Mouse (Mus musculus) testis, adult 2 months (tissue): ENCODE measurements around the gene Nckap1l. TPM values are rescaled to one million over a fixed set of nuclear protein-coding genes. Genes with fewer than 3 reads are reported as not detected.

Source experiments
- H3K27ac ChIP-seq: fragments of 200-500 bp; 2 replicates; pipeline ENCODE4 v1.5.1; 2012; ENCODE audit warnings: low read depth, low read length; ENCODE audit not compliant: control insufficient read depth, insufficient read depth
- H3K27me3 ChIP-seq: fragments of 200-500 bp; 2 replicates; pipeline ENCODE4 v1.6.1; 2012; ENCODE audit warnings: mild to moderate bottlenecking, low read length, moderate library complexity; ENCODE audit not compliant: control insufficient read depth, insufficient read depth
- H3K36me3 ChIP-seq: fragments of 200-500 bp; 2 replicates; pipeline ENCODE4 v1.6.1; 2012; ENCODE audit warnings: mild to moderate bottlenecking, low read length; ENCODE audit not compliant: control insufficient read depth, insufficient read depth
- H3K4me1 ChIP-seq: fragments of 200-500 bp; 2 replicates; pipeline ENCODE4 v1.6.1; 2012; ENCODE audit warnings: low read length; ENCODE audit not compliant: control insufficient read depth, insufficient read depth
- H3K4me3 ChIP-seq: fragments of 200-500 bp; 2 replicates; pipeline ENCODE4 v1.5.1; 2012; ENCODE audit warnings: low read depth, mild to moderate bottlenecking, low read length, moderate library complexity, mixed read lengths; ENCODE audit not compliant: control insufficient read depth
- CTCF ChIP-seq: fragments of 200-500 bp; IDR thresholded peaks from 2 replicates; pipeline ENCODE4 v1.5.1; 2012; ENCODE audit warnings: low read depth, mild to moderate bottlenecking, inconsistent platforms, low read length, moderate library complexity; ENCODE audit not compliant: control insufficient read depth, insufficient read depth, insufficient replicate concordance
- POLR2A ChIP-seq: fragments of 200-500 bp; IDR thresholded peaks from 2 replicates; pipeline ENCODE4 v1.6.1; 2012; ENCODE audit warnings: low read depth, mild to moderate bottlenecking, inconsistent platforms, low read length, moderate library complexity; ENCODE audit not compliant: control insufficient read depth
- polyA plus RNA-seq: library from polyadenylated mRNA; depleted of rRNA; stranded (reverse); fragments of >200 nt; gene quantifications from 2 replicates; pipeline ENCODE4 v1.2.3, GENCODE M21; 2012; rRNA removed

Gene Nckap1l
- polyA plus RNA-seq, 1 experiment, result 61.5 TPM

DNA sequence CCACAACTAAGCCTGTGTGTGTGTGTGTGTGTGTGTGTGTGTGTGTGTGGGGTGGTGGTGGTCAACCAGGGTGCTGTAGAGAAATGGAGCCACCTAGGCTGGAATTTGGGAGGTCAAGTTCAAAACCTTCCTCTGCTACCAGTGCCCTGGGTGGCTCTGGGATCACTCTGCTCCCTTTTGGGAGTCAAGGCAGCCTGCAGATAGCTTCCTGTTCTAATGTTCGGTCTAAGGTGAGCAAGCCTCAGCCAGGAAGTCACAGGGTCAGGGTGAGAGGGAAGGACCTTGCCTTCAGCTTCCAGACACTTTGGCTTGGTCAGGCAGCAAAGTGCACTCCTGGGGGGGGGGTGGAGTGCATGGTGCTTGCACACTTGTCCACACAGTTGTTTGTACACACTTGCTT is 87.1 kb downstream of the Nckap1l start:
- H3K27me3 ChIP-seq, result no peaks in the 10 kb centered on the region
- H3K27ac ChIP-seq, result no peak overlapping the region
- H3K36me3 ChIP-seq, result no peaks in the 10 kb centered on the region
- H3K4me3 ChIP-seq, result no peak overlapping the region
- H3K4me1 ChIP-seq, result peaks cover 6% of the 10 kb centered on the region; the same call in 1 of the 2 replicates
- no peak for TF ChIP-seq CTCF
- no peak for TF ChIP-seq POLR2A

GRCm38 (mm10) chr15:103542526-103542925 is 88.9 kb downstream of the Nckap1l start:
- Histone ChIP-seq H3K4me1 (peaks cover 4% of the 10 kb centered on the region; the same call in 1 of the 2 replicates), H3K27me3 (no peaks in the 10 kb centered on the region), H3K4me3 (no peak overlapping the region), H3K27ac (no peak overlapping the region), H3K36me3 (no peaks in the 10 kb centered on the region)
- TF ChIP-seq CTCF, result no peak
- TF ChIP-seq POLR2A, result no peak

GRCm38 (mm10) chr15:103547983-103548382 is 94.4 kb downstream of the Nckap1l start:
- no peaks in the 10 kb centered on the region for H3K4me1 ChIP-seq
- H3K36me3 ChIP-seq, result no peaks in the 10 kb centered on the region
- no peak for TF ChIP-seq CTCF
- TF ChIP-seq POLR2A, result no peak
- no peak overlapping the region for H3K4me3 ChIP-seq
- no peaks in the 10 kb centered on the region for H3K27me3 ChIP-seq
- H3K27ac ChIP-seq, result no peak overlapping the region

Other genes starting within 250 kb of the Nckap1l start
- gene Cbx5, start 214.0 kb upstream of the Nckap1l start, polyA plus RNA-seq, result 11.8 and 15.7 TPM in 2 replicates
- 43.2 and 53.3 TPM in 2 replicates for gene Hnrnpa1, start 213.4 kb upstream of the Nckap1l start, polyA plus RNA-seq
- gene Nfe2, start 195.4 kb upstream of the Nckap1l start, polyA plus RNA-seq, result 8.9 and 10.6 TPM in 2 replicates
- gene Copz1, start 181.1 kb upstream of the Nckap1l start, polyA plus RNA-seq, result 51.6 and 56.8 TPM in 2 replicates
- 0.24 and 0.43 TPM in 2 replicates for gene Gpr84, start 143.2 kb upstream of the Nckap1l start, polyA plus RNA-seq
- gene Zfp385a, start 113.7 kb upstream of the Nckap1l start, polyA plus RNA-seq, result 84.7 and 92.7 TPM in 2 replicates
- 1.1 and 1.4 TPM in 2 replicates for gene Itga5, start 87.0 kb upstream of the Nckap1l start, polyA plus RNA-seq
- gene Gtsf1, start 23.3 kb upstream of the Nckap1l start, polyA plus RNA-seq, result 491 and 515 TPM in 2 replicates
- gene Gtsf2, start 5.3 kb upstream of the Nckap1l start, polyA plus RNA-seq, result 111 and 129 TPM in 2 replicates
- gene Pde1b, start 49.2 kb downstream of the Nckap1l start, polyA plus RNA-seq, result 4.2 and 5.4 TPM in 2 replicates
- 0.07 and 0.35 TPM in 2 replicates for gene Ppp1r1a, start 84.2 kb downstream of the Nckap1l start, polyA plus RNA-seq
- gene Glycam1, start 111.3 kb downstream of the Nckap1l start, polyA plus RNA-seq, result not detected in 2 replicates